Mouse (Mus musculus): ENCODE results near the gene Plekhh1.
"Not testable (repeated sequence)": the region's sequence is repeated elsewhere in the genome, so short reads cannot be mapped to it uniquely, and the experiment has no call there.

The Plekhh1 gene

DNA sequence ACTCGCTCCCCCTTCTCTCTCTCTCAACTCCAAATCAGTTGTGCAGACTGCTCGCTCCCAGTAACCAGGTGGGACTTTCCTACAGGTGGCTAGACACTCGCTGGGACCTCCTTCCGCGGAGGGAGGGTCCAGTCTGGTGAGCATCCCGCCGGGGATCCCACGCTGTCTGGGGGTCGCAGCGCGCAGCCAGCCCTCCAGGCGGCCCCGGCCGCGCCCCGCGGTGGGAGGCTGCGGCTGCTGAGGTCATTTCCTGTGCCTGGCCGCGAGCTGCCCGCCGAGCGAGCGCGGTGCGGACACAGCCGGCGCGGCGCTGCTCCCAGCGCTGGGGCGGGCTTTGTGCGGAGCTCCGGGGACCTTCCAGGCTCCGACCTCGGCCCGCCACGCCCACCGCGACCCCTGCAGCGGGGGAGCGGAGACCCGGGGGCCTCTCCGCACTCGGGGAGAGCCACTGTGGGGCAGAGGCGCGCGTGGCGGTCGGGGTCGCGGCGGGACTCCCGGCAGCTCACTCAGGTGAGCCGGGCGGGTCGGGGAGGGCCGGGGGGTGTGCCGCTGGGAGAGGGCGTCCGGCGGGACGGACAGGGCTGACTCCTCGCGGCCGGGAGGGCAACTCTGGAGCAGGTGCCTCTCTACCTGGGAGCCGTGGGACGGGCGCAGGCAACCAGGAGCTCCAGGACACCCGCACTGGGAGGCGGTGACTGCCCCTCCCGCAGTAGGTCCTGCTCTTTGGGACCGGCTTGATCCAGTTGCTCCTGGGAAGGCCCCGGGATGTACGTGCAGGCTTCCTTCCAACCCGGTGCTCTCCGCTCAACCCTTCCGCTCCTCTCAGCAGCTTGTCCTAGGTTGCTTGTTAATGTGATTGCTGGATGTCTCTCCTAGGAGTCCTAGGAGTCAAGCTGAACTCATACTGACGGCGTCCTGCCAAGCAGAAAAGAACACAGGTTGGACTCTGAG lies at the start of gene Plekhh1:
Plekhh1 (plus strand) TSS at position 253 of the 951 bp plus-strand sequence.
- peak; percentile 26 to 33 for DNase-seq

DNA sequence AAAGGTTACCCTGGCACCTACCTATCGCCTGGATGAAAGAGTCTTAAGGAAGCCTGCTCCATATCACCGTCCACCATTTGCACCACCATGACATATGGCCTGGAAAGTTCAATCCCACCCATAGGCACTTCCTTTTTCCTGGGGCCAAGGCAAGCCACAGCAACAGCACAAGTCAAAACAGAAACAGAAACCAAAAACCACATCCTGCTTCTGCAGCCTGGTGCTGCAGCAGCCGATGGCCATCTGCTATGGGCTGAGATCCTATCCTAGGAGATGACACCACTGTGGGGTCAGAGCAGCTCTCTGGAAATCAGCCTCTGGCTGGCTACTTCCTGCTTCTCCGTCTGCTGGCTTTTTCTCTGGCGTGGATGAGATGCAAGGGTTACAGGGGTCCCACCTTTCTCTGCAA lies 48.3 kb upstream of the Plekhh1 start:
- peak; percentile 75 to 78 for DNase-seq

DNA sequence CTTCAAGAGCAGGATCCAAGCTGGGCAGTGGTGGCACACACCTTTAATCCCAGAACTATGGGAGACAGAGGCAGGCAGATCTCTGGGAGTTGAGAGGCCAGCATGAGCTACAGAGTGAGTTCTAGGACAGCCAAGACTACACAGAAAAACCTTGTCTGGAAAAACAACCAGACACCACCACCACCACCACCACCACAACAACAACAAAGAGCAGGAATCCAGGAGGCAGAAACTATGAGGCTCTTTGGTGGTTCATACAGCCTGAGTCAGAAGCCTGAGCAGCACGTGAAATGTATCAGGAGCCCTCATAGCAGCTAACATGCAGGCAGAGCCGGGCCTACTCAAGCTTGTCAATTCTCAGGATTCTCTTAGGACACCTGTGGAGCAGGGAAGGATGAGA lies 47.8 kb upstream of the Plekhh1 start:
- peak in 1 of 2 experiments; percentile 33 for DNase-seq

DNA sequence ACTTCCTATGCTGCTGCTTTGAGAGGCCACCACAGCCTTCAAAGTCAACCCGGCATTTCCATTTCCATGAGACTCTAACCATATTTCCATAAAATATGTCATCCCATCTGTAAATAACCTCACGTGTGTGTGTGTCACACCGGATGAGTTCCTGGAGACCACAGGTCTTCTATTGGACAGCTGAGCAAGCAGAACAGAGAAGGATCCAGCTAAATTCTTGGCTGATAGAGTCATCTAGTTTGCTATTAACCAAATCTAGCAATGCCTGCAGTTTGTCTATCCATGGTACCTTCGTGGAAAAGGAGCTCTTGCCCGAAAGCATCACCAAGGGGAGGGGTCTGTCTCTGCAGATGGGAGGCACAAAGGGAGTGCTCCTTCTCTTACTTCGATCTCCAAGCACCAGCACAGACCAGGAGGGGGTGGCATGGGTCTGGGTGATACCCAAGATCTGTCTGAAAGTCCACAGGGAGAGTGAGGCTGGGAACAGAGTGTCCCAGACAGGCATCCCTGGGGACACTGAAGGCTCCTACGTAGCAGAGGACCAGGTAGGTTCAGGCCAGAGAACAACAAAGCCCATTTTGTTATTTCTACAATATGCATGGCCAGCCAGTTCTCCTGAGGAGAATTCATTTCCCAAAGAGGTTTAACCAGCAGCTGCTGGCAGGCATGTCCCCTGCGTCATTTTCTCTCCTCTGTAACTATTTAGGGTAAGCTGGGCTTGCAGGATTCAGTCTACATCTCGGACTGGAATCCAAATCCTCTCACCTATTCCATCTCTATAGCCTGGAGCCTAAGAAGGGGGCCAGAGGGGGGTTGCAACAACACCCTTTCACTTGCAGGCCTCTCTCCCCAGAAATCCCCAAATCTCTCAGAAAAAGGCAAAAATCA lies 46.8 kb upstream of the Plekhh1 start:
- DNase-seq: peak in 1 of 2 experiments; percentile 22

DNA sequence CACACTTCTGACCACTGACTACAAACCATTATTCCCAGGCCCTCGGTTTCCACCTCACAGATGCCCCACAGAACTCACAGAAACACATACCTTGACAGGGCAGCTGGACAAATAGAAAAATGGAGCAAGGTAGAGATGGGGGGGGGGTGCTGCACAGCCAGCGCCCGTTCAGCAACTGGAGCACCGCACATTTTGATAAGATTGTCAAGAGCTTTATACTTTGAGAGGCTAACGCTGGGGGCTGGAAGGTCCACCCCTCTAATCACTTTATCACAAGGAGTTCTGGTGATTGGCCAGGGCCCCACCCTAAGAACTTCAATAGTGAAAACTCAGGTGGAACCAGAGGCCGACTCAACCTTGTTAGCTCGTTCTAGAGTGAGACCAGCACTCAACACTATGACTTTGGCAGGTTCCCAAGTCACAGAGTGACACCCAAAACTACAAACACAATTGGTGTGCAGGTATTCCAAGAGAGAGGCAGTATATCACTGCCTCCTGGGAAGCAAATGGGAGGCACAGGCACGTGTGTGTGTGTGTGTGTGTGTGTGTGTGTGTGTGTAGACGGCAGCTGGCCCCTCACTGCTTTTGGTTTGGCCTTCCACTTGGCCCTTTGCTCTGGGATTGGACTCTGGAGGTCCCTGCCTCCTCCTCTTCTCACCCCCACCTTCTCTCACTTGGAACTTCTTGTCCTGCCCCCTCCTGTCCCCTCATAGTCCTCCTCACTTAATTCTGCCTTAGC lies 45.5 kb upstream of the Plekhh1 start:
- no peak for DNase-seq

DNA sequence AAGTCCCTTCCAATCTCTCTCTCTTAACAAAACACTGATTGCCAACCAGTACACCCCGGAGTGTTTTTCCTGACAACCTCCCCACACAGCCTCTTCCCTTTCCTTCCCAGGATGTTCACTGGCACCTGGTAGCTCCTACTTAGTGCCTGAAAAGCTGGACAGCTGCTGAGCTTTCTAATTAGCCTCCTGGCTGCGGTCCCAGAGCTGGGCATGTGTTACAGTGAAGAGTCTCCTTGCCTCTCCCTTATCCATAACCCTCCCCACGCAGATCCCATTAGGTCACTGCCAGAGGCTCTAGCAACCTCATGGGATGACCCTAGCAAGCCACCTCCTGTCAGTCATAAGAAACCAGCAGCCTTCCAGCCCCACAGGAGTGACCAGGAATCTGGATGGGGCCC lies 44.9 kb upstream of the Plekhh1 start:
- DNase-seq: no peak

DNA sequence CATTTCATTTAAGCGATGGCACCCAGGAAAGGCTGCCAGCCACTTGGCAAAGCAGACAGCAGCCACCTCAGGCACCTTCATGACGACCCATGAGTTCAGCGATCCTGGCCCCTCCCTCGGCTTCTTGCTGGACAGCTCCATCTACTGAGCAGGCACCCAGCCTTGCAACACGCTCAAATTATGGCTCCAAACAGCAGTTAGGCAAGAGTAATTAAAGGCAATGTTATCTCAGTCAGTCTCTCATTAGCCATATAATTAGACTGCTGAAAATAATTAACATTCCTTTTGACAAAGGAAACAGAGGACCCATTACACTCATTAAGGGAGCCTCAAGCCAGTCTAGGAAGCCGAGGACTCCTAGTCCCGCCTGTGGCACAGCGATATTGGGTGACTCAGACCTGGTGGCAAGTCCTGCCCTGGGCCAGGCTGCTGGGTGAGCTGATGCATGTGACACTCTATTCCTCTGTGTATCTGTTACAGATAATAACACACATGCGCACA lies 41.3 kb upstream of the Plekhh1 start:
- DNase-seq: no peak

DNA sequence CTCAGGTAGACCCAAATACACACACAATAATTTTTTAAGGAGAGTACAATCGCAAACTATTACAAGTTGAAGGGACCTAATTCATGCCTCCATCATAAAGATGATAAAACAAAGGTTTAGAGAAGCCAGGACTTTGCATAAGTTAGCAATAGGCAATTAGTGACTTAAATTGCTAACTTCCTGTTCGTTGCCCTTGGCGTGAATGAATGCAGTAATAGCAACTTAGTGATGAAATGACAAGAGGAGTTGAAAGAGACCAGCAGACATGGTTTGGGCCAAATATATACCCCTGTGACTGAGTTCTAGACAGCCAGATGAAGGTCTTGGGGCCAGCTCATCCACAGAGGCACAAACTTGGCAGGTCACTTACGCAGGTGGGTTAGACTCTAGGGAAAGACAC lies 32.7 kb upstream of the Plekhh1 start:
- DNase-seq: no peak

DNA sequence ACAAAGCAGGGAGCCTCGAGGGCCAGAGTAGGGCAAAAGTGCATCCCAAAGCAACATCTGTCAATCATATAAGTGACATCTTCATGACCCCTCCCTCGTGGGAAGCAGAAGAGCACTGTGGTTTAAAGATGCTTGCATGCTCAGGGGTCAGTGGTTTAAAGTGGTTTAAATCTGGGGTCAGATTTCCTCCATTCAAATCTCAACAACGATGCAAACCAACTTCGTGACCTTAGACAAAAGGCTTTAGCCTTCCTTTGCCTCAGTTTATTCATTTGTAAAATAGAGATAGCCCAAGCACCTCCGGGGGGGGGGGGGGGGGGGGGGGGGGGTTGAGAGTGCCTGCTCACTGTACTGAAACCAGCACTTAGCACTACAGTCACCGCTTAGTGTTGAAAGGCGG lies 32.3 kb upstream of the Plekhh1 start:
- no peak for DNase-seq

DNA sequence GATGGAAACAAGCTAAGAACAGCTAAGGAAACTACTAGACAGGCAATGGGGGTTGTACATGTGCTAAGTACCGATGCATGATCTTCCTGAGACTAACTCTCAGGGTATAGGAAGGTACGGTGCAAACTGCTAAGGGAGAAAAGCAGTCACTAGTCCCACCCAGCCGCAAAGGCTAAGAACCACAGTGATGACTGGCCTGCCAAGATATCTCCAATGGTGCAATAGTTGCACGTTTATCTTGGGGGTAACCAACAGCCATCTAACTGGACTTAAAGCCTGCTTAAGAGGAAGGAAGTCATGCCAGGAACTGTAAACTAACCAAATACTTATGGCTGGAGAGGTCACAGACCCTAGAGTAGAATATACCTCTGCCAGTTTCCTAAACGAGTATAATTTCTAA lies 26.6 kb upstream of the Plekhh1 start:
- no peak for DNase-seq

DNA sequence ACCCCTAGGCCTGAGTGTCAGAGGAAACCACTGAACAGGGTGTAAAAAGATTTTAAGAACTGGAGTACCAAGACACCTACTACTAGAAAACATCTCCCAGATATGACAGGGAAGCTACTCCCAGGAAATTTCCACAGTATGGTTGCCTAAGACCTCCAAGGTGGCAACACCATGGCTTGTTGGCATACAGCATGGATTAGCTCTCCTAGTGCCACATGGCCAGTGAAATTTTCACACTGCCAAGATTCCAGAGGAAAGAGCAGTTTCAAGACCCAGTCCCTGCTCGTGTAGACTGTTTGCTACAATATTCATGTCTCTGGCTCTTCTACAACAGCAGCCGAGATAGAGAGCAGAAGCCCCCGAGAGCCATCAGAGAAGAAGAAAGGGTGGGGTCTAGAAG lies 26.0 kb upstream of the Plekhh1 start:
- DNase-seq: no peak

DNA sequence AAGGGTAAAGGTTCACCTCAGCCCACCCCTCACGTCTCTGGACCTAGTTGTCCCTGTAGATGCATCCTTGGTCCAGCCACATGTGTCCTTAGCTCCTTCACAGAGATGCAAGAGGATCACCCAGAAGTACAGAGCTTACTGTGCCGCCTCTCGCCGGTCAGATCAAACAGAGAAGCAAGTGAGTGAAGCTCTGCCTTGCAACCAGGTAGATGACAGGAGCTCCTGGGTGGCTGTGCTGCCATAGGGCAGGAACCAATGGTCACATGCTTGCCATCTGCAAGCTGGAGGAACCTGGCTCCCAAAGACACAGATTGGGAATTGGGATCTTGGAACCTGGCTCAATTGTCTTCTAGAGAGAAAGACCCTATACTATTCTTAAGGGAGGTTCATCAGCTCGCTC lies 23.5 kb upstream of the Plekhh1 start:
- DNase-seq: no peak

DNA sequence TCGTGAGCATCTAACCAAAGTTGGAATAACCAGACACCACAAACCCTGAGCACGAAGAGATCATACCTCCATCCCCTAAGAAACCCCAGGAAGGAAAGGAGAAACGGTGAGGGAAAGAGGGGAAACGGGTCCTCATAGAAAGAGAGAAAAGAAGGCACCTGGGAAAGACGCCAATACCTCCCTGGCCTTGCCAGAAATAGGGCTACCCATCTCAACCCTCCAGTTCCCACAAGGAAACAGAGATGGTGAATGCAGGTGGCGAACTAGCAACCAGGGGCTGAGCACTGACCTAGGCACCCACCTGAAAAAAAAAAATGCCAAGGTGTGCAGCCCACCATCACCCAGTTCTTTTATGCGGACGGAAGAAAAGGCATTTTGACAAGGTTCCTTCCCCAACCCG lies 22.9 kb upstream of the Plekhh1 start:
- no peak for DNase-seq

DNA sequence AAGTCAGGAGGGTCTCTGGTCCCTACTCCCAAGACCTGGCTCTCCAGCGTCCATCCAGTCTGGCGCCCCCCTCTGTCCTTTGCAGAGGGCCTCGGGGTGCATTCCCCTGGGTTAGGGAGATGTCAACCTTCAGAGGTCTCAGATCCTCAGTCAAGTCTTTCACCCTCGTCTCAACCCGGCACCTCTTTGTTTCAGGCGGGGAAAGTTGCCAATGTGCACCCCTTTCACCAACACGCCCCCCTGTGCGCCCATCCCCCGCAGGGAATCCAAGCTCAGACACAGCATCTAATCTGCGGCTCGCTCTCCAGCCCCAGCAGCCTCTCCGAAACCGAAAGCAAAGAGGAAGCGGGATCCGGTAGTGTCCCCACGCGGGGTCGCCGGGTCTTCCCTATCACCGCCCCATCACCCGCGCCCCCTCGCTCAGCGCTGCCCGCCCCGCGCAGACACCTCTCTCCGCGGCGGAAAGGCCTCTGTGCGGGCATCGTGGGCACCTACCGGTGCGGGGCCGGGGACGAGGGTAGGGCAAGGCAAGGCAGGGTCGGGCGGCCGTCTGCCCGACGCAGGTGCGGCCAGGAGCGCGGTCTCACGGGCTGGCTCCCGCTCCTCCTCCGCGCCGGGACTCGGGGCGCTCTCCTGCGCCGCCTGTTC lies 22.4 kb upstream of the Plekhh1 start:
- peak; percentile 67 to 71 for DNase-seq

DNA sequence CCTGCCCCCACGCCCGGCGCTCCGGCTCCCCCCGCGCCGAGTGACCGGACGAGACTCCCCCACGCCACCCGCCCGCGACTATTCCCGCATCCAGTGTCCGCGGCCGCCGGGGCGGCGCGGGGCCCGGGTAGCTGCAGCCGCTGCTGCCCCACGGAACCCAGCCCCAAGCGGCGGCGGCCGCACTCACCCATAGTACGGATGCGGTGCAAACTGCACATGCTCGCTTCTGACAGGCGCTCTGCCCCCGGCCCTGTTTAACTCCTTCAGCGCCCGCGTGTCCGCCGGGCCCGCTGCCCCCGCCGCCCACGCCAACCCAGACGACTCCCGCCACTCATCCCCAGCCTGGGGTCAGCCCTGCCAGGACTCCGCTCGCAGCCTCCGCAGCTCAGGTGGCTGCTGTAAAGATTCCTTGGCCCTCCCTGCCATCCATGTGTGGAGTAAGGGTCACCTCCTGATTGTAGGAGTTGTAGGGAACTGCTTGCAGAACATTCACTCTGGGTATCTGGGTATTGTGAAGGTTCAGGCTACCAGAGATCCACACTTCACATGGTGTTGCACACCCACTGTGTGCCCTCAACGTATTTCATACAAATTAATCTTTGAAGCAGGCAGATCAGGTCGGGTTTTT lies 21.7 kb upstream of the Plekhh1 start, which contains the start of gene Tmem229b:
Tmem229b (minus strand) TSS at position 502 of the 628 bp plus-strand sequence.
- DNase-seq: peak; percentile 61 to 65

DNA sequence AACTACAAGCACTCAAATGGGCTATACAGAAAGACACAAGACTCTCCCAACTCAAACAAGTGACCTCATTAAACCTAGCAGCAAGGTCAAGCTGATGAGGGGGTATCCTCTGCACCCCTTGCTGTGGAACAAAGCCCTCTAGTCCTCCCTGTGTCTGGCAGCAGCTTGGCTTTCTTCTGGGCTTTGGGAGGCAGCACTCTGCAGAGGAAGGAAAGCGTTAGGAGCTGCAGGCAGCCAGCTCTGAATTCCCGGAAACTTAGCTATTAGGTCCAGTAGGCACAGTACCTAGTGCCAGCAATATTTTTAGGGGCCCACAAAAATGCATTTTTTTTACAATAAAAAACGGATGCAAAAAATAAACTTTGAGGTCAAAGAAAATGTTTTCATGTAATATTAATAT lies 18.4 kb upstream of the Plekhh1 start:
- no peak for DNase-seq

DNA sequence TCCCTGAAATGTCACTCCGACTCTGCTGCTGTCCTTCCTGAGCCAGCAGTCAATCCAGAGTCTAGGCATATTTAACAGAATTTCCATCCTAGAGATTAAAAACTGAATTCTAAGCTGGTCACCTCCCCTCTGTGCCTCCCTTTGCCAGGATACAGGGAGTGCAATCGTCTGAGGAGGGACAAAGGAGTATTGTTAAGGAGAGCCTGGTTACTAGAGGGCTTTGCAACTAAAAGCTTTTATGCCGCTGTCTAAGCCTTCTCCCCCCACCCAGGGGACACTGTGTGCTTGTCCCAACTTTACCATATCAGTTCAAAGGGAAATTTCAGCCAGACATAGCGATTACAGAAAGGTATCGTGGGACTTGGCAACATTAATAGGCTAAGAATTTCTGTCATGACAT lies 12.9 kb upstream of the Plekhh1 start:
- DNase-seq: no peak

DNA sequence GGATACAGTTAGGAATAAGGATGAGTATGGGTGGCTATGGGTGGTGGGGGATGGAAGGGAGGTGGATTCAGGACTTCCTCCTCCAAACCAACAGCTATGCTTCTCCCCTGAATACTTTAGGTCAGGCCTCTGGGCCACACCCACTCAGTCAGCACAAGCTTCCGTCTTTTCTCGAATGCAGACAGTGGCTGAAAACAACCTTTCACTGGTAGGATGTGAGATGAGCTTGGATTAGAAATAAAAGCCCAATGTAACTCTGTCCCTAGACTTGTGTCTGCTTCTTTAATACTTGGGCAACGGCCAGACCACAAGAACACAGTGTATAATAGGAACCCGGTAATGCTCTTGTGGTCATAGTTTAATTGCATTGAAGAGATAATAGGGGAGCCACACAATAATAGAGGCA lies 11.0 kb upstream of the Plekhh1 start:
- peak in 1 of 2 experiments; percentile 16 for DNase-seq

DNA sequence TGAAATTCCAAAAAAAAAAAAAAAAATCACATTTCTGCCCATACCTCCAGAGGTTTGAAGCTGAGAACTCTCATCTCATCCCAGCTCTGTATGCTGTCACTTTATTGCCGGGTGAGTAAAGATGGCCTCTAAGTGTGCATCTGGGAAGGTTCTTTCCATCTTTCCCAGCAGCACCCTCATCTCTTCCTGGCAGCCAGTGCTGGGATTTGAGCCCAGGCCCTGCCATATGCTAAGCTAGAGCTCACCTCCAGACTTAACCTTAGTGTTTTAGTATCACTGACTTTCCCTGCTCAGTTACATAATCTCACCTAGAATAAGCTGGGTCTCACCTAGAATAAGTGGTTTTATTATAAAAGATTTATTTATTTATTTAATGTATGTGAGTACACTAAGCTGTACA lies 7.1 kb upstream of the Plekhh1 start:
- no peak for DNase-seq

DNA sequence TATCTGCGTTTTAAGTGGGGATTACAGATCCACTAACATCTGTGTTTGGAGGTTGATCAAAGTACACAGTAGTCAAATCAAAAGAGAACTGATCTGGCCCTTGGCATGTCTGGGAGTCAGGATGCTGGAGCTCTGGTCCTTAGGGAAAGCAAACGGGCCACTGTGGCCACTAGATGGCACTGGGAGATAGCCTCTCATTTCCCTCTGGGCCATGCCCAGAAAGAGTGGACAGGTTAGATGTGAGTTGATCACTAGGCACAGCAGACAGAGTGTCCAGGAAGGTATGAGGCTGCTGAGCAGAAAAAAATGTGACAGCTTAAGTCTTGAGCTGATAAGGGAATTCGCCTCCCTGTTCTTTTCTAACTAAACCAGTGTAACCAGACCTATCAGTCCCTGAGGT lies 6.1 kb upstream of the Plekhh1 start:
- peak; percentile 26 to 33 for DNase-seq

DNA sequence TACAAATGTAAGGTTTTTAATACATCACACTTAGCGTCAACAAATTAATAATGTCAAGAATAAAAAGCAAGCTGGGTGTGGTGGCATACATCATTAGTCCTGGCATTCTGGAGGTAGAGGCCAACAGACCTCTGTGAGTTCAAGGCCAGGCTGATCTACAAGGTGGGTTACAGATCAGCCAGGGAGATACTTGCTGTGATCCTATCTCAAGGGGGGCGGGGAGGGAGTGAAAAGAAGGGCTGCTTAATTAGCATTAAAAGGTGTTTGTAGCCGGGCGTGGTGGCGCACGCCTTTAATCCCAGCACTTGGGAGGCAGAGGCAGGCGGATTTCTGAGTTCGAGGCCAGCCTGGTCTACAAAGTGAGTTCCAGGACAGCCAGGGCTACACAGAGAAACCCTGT lies 1.4 kb upstream of the Plekhh1 start:
- DNase-seq: not testable (repeated sequence)

DNA sequence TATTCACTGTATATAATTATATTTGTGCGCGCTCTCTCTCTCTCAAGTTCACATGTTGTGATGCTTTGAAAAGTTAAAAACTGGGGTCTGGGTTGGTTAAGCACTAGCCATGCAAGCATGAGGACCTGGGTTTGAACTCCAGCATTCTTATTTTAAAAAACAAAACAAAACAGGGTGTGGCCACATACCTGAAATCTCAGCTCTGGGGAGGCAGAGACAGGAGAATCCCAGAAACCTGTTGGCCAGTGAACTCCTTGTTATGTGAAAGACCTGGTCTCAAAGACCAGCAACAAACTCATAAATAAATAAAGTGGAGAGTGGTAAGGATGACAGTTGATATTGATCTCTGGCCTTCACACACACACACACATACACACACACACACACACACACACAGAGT lies 5.4 kb downstream of the Plekhh1 start:
- no peak for DNase-seq
